Mouse (Mus musculus) forebrain, embryonic 13.5 days (tissue): Measurements from ENCODE around the gene Chd6. TPM values are rescaled to one million over a fixed set of nuclear protein-coding genes. Genes with fewer than 3 reads are reported as not detected.
"Not testable (repeated sequence)": the region's sequence is repeated elsewhere in the genome, so short reads cannot be mapped to it uniquely, and the experiment has no call there.

Experiments used
- ATAC-seq: fragments of 200-750 bp; cut with Nextera tagmentation; 2 replicates; pipeline ENCODE4 v1.8.0; 2017
- H3K27ac ChIP-seq: fragments of 300-500 bp; sonication (generic); 2 replicates; pipeline ENCODE4 v1.5.1; 2015; ENCODE audit warnings: inconsistent platforms, mild to moderate bottlenecking, moderate library complexity
- H3K27me3 ChIP-seq: fragments of 300-500 bp; sonication (generic); 2 replicates; pipeline ENCODE4 v1.6.1; 2015; ENCODE audit warnings: mild to moderate bottlenecking, inconsistent platforms
- H3K36me3 ChIP-seq: fragments of 300-500 bp; sonication (generic); 2 replicates; pipeline ENCODE4 v1.6.1; 2015; ENCODE audit warnings: mild to moderate bottlenecking, inconsistent platforms; ENCODE audit not compliant: poor library complexity, severe bottlenecking
- H3K4me1 ChIP-seq: fragments of 300-500 bp; sonication (generic); 2 replicates; pipeline ENCODE4 v1.6.1; 2015; ENCODE audit warnings: inconsistent platforms
- H3K4me2 ChIP-seq: fragments of 300-500 bp; sonication (generic); 2 replicates; pipeline ENCODE4 v1.6.1; 2015; ENCODE audit warnings: inconsistent platforms, mild to moderate bottlenecking, moderate library complexity
- H3K4me3 ChIP-seq: fragments of 300-500 bp; sonication (generic); 2 replicates; pipeline ENCODE4 v1.5.1; 2015; ENCODE audit warnings: mild to moderate bottlenecking, inconsistent platforms
- H3K9ac ChIP-seq: fragments of 300-500 bp; sonication (generic); 2 replicates; pipeline ENCODE4 v1.6.1; 2015; ENCODE audit warnings: mild to moderate bottlenecking, inconsistent platforms
- H3K9me3 ChIP-seq: fragments of 300-500 bp; sonication (generic); replicated peaks from 2 replicates; pipeline ENCODE4 v1.6.1; 2016; ENCODE audit warnings: inconsistent platforms
- WGBS: fragments of 180-500 bp; shearing (Covaris S2); methylation state at CpG from one replicate; pipeline ENCODE4 v1.1.7; 2015; 5-methylcytosine and 5-hydroxymethylcytosine counted together
- polyA plus RNA-seq: library from polyadenylated mRNA; unstranded; fragments of >200 nt; fragmentation: Nextera tagmentation; extraction: Ambion mirVana; gene quantifications from 2 replicates; pipeline ENCODE4 v1.2.1, GENCODE M21; 2015

Chd6 gene
- polyA plus RNA-seq, 1 experiment from 2014 or later, result 44.4 TPM

DNA sequence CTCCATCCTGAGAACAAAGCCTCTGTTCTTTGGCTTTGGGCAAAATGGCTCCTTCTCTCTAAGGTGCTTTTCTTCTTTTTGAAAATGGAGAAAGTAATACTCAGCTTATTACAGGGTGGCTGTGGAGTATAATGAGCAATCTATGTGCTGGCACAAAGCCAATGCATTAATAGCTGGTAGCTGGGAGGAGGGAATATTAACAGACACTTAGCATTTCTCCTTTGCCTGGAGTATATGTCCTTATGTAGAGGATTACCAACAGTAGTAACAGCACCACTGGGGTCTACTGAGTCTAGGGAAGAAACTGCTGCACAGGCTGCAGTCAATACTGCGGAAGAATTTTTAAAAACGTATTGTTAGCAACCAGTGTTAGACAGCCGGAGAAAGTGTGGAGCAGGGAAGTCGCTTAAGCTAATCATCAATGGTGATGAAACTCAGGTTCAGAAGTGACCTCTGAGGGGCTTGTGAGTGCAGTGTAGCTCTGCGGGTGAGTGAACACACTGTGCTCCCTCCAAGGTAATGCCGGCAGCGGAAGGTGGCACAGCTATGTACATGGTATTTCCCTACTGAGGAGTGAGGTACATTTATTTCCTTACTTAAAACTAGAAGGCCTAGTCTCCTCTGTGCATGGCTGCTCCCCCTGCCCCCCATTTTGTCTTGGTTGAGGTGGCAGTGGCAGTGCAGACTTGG is 136.6 kb downstream of the Chd6 start:
- peaks cover 83% of the 10 kb centered on the region for H3K36me3 ChIP-seq

DNA sequence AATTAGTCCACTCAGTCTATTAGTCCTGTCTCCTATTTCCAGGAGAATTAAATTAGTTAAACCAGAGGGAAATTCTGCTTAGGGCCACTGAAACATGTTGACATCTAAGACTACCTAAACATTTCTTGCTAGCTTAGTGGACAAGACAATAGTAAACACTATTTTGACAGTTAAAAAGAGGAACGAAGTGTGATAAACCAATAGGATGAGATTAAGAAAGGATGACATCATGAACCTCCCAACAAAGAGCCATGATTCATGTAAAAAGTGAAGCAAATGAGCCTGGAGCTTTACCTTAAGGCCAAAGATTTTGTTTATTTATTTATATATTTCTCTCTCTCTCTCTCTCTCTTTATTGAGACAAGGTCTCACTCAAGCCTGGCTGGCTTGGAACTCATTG is 146.7 kb downstream of the Chd6 start:
- Histone ChIP-seq H3K27ac (no peak overlapping the region), H3K9ac (no peak overlapping the region), H3K36me3 (peaks cover 87% of the 10 kb centered on the region), H3K9me3 (no peaks in the 10 kb centered on the region), H3K4me1 (no peaks in the 10 kb centered on the region), H3K4me2 (no peak overlapping the region), H3K4me3 (no peak overlapping the region), H3K27me3 (no peaks in the 10 kb centered on the region)
- no peak for ATAC-seq
- WGBS, result 88% methylated on average over 1 of the region's 1 CpGs

More for the DNA sequence above, 136.6 kb downstream of the Chd6 start:
- Histone ChIP-seq H3K9ac (no peak overlapping the region), H3K9me3 (no peaks in the 10 kb centered on the region), H3K4me3 (no peak overlapping the region), H3K27ac (peak overlapping the region; percentile 31), H3K4me2 (no peak overlapping the region), H3K4me1 (peaks cover 5% of the 10 kb centered on the region; the same call in 1 of the 2 replicates), H3K27me3 (no peaks in the 10 kb centered on the region)
- 89% methylated on average over 7 of the region's 7 CpGs for WGBS
- ATAC-seq, result peak; percentile 71

DNA sequence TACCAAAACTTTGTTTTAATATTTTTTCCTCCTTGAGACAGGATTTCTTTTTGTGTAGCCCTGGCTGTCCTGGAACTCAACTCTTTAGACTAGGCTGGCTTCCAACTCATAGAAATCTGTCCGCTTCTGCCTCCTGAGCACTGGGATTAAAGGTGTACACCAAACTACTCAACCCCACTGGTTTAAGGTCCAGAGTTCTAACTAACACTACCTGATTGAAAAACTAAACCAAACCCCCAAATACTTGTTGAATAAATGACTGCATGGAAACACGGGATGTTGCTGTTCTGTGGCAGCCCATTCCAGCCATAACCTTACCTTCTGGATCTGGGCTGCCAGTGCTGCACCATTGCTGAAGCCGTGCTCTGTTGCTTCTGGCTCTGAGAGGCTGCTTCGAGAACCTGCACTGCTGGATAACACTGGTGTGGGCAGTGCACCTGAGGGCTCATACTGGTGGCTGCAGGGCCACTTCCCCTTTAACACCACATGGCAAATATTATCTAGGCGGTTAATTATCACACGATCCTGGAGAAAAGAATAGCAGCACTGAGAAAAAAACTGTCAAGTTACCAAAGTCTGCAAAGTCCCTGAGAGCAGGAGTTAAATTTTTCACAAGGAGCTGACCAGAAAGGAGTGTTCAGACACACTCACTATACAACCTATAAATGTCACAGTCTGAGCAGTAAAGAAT is 147.8 kb downstream of the Chd6 start:
- H3K27ac ChIP-seq, result no peak overlapping the region
- WGBS, result 93% methylated on average over 6 of the region's 6 CpGs

DNA sequence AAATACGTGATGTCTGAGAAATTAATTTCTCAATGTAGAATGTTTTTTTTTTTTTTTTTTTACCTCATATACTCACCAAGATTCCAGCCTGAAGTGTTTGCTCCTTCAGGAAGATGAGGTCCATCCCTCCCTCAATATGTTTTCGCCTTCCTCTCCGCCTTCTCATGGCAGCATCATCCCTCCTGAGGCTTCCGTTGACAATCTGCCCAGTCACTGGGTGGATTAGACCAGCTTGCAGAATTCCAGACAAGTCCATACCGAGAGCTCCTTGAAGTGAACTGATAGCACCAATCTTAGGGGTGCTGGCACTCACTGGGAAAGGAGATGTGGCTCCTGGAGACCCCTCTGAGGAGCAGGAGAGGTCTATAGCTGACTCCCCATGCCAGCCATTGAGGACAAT is 149.0 kb downstream of the Chd6 start:
- Histone ChIP-seq H3K4me3 (no peak overlapping the region), H3K9me3 (no peaks in the 10 kb centered on the region), H3K9ac (no peak overlapping the region), H3K36me3 (peaks cover 86% of the 10 kb centered on the region), H3K4me1 (no peaks in the 10 kb centered on the region), H3K4me2 (no peak overlapping the region), H3K27me3 (no peaks in the 10 kb centered on the region), H3K27ac (no peak overlapping the region)
- WGBS, result 94% methylated on average over 5 of the region's 5 CpGs
- no peak for ATAC-seq

More for the DNA sequence above, 147.8 kb downstream of the Chd6 start:
- Histone ChIP-seq H3K27me3 (no peaks in the 10 kb centered on the region), H3K4me3 (no peak overlapping the region), H3K9me3 (no peaks in the 10 kb centered on the region), H3K9ac (no peak overlapping the region), H3K4me1 (no peaks in the 10 kb centered on the region), H3K4me2 (no peak overlapping the region), H3K36me3 (peaks cover 86% of the 10 kb centered on the region)
- ATAC-seq, result no peak

DNA sequence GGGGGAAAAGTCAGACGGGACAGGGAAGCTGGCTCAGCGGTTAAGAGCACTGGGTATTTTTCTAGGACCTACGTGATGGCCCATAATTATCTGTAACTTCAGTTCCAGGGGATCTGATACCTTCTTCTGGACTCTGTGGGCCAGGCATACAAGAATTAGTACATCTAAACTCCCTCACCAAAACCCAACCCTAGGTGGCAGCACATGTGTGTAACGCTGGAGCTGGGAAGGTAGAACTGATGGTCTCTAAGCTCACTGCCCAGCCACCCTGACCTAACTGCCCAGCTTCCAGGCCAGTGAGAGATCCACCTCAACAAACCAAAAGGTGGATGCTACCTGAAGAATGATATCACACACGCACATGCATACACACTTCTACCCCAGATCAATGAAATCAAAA is 150.1 kb downstream of the Chd6 start:
- Histone ChIP-seq H3K4me3 (no peak overlapping the region), H3K27me3 (no peaks in the 10 kb centered on the region), H3K4me1 (peaks cover 3% of the 10 kb centered on the region), H3K27ac (no peak overlapping the region), H3K4me2 (no peak overlapping the region), H3K9ac (no peak overlapping the region), H3K36me3 (peaks cover 86% of the 10 kb centered on the region), H3K9me3 (no peaks in the 10 kb centered on the region)
- 94% methylated on average over 5 of the region's 5 CpGs for WGBS
- no peak for ATAC-seq

DNA sequence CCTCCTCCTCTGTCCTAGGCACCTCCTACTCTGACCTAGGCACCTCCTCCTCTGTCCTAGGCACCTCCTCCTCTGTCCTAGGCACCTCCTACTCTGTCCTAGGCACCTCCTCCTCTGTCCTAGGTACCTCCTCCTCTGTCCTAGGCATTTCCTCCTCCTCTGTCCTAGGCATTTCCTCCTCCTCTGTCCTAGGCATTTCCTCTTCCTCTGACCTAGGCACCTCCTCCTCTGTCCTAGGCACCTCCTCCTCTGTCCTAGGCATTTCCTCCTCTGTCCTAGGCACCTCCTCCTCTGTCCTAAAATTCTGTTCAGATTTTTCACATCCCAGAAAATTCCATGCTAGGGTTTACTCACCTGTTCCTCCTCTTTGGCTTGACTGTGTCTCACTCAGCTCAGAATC is 151.1 kb downstream of the Chd6 start:
- H3K4me3 ChIP-seq, H3K9me3 ChIP-seq, H3K27ac ChIP-seq, ATAC-seq, H3K4me2 ChIP-seq, H3K4me1 ChIP-seq, H3K9ac ChIP-seq, H3K27me3 ChIP-seq: not testable (repeated sequence)
- H3K36me3 ChIP-seq, result peaks cover 87% of the 10 kb centered on the region

DNA sequence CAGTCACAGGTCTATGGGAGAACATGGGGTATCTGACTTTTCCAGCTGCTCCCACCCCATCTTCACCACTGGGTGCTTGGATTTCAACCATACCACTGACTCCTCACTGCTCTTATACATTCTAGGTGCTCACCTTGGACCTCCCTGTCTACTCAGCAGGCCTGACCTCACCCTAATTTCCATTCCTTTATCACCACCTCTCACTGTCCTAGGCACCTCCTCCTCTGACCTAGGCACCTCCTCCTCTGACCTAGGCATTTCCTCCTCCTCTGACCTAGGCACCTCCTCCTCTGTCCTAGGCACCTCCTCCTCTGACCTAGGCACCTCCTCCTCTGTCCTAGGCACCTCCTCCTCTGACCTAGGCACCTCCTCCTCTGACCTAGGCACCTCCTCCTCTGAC is 151.6 kb downstream of the Chd6 start:
- not testable (repeated sequence) for H3K4me1 ChIP-seq, H3K4me2 ChIP-seq, H3K4me3 ChIP-seq, H3K9ac ChIP-seq, H3K27ac ChIP-seq, H3K27me3 ChIP-seq, H3K9me3 ChIP-seq, ATAC-seq
- H3K36me3 ChIP-seq, result peaks cover 86% of the 10 kb centered on the region

DNA sequence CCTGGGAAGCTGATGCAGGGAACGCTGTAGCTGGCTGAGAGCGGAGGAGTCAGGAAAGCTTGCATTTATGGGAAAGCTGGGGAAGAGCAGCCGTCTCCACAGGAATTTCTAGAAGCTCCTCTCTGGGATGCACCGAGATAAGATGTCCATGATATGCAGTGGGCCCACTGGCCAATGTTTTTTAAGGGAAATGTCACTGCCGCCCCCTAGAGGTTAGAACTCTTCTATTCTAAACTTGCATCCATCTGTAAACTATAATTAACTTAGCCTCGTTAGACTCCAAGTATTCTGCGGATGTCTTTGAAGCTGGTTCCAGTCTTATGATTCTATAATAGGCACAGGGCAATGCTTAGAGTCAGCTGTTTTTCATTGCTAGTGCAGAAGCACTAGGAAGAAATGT is 153.5 kb downstream of the Chd6 start:
- Histone ChIP-seq H3K27ac (no peak overlapping the region), H3K4me3 (no peak overlapping the region), H3K27me3 (no peaks in the 10 kb centered on the region), H3K9ac (no peak overlapping the region), H3K4me2 (no peak overlapping the region), H3K36me3 (peaks cover 88% of the 10 kb centered on the region), H3K9me3 (no peaks in the 10 kb centered on the region), H3K4me1 (peaks cover 10% of the 10 kb centered on the region)
- 56% methylated on average over 7 of the region's 7 CpGs for WGBS
- ATAC-seq, result no peak

DNA sequence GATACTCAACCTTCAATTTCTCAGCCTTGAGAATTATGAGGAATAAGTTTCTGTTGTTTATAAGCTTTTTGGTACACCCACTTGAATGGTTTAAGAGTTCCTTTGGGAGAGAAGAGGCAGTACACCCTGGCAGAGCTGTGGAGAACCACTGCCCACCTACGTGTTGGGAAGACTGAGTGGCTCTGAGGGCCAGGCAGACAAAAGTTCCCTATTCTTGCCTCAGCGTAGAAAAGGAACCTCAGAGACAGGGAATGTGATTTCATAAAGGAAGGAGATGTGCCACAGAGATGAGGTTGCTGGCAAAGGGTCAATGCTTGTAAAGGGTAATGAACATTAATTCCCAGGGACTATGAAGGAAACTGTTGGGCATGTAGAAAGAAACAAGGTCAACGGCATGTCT is 154.3 kb downstream of the Chd6 start:
- ATAC-seq, result no peak
- no peak overlapping the region for H3K27ac ChIP-seq
- H3K4me1 ChIP-seq, result peaks cover 10% of the 10 kb centered on the region
- H3K36me3 ChIP-seq, result peaks cover 88% of the 10 kb centered on the region
- H3K4me3 ChIP-seq, result no peak overlapping the region
- H3K4me2 ChIP-seq, result no peak overlapping the region
- H3K27me3 ChIP-seq, result no peaks in the 10 kb centered on the region
- no peak overlapping the region for H3K9ac ChIP-seq
- whole genome bisulfite sequencing, result 96% methylated on average over 3 of the region's 3 CpGs
- no peaks in the 10 kb centered on the region for H3K9me3 ChIP-seq

DNA sequence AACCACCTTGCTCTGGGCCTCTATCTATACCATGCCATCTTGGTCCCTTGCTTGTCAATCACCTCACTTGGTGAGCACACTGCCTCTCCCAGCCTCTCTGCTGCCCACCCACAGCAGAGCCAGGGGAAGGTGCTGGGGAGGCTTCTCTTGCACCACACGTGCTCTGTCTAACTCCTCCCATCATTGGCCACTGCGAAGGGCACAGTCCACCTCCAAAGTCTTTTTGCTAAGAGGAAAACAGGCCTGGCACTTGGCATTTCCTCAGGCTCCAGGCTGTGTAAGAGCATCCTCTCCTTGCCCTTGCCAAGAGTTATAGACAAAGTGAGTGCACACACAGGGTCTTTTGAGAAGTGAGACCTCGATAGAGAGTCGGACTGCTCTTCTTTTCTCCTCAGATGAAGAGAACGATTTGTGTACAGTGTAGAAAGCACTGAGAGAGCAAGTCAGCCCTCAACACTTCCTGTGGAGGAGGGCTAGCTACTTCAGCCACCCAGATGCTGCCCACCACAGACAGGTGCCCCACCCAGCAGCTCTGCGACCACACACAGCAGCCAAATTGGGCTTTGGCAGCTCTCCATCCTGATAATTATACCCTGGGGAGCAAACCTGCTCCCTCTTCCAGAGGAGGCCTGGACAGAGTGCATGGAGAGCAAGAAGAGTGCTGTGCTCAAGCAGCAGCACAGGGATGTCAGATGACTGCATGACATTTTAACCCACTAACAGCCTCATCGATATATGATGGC is 155.6 kb downstream of the Chd6 start:
- H3K9ac ChIP-seq, result no peak overlapping the region
- ATAC-seq, result peak; percentile 62

DNA sequence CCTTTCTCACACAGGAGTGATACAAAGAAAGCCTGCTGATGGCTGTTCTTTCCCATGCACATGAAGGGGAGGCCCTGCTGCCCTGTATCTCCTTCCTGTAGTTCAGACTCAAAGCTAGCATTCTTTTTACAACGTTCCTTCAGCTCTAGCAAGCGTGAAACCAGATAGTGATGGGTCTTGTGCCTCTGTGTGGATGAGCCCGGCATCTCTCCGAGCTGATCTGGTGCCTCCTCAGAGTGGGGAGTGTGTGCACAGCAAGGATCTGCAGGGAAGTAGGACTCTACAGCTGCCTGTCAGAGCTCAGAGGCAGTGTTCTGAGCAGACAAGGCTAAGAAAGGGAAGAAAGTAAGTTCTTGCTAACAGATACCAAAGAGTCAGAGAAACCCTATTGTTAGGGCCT is 157.3 kb downstream of the Chd6 start:
- Histone ChIP-seq H3K4me2 (no peak overlapping the region), H3K9ac (no peak overlapping the region), H3K4me1 (peaks cover 10% of the 10 kb centered on the region), H3K36me3 (peaks cover 88% of the 10 kb centered on the region), H3K9me3 (no peaks in the 10 kb centered on the region), H3K27me3 (no peaks in the 10 kb centered on the region), H3K4me3 (no peak overlapping the region), H3K27ac (no peak overlapping the region)
- no peak for ATAC-seq
- 86% methylated on average over 4 of the region's 4 CpGs for WGBS

More for the DNA sequence above, 155.6 kb downstream of the Chd6 start:
- Histone ChIP-seq H3K4me3 (no peak overlapping the region), H3K4me1 (peaks cover 10% of the 10 kb centered on the region), H3K36me3 (peaks cover 89% of the 10 kb centered on the region), H3K27ac (0 out of 2 replicates have a peak overlapping the region, but pooled peaks have one; percentile 19), H3K27me3 (no peaks in the 10 kb centered on the region), H3K9me3 (no peaks in the 10 kb centered on the region), H3K4me2 (no peak overlapping the region)
- WGBS, result 72% methylated on average over 7 of the region's 7 CpGs

DNA sequence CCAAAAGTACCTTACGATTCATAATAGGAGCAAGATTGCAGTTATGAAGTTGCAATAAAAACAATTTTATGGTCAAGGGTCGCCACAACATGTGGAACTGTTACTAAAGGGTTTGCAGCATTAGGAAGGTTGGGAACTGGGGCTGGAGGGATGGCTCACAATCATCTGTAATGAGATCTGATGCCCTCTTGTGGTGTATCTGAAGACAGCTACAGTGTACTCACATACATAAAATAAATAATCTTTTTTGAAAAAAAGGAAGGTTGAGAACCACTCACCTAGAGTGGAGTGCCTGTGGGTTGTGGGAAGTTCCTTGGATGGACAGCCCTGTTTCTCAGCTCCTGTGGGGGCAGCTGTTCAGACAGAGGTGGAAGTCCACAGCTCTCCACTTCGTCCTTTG is 166.4 kb downstream of the Chd6 start:
- no peaks in the 10 kb centered on the region for H3K4me1 ChIP-seq
- H3K9me3 ChIP-seq, result no peaks in the 10 kb centered on the region
- H3K27ac ChIP-seq, result no peak overlapping the region
- peaks cover 17% of the 10 kb centered on the region; the same call in 1 of the 2 replicates for H3K36me3 ChIP-seq
- ATAC-seq, result peak; percentile 62; the same call in 1 of the 2 replicates
- no peak overlapping the region for H3K4me3 ChIP-seq
- WGBS, result 62% methylated on average over 3 of the region's 3 CpGs
- H3K27me3 ChIP-seq, result no peaks in the 10 kb centered on the region
- no peak overlapping the region for H3K4me2 ChIP-seq
- H3K9ac ChIP-seq, result no peak overlapping the region
